Mouse (Mus musculus): ENCODE data around the gene Top3a. TPM values are rescaled to one million over a fixed set of nuclear protein-coding genes. Genes with fewer than 3 reads are reported as not detected.

Gene Top3a
- total RNA-seq, 2 experiments from 2014 or later: 5.0 to 6.1 TPM

- Histone ChIP-seq H3K4me3 (peak overlapping the region; percentile 87), H3K27ac (peak overlapping the region; percentile 82; the same call in 1 of the 2 replicates)
- TF ChIP-seq CTCF (IDR thresholded peaks at IDR 0.05): no peak
- intact Hi-C loops (cut with DNase I): loop anchor here (2.0 kb wide), 1 partner anchor 28 kb away; no protein-coding TSS in a partner anchor
- peak in 1 of 2 experiments; percentile 12 for DNase-seq (ENCODE audit: extremely low spot score in 1 of 2, low spot score in 2 of 2)
Observed at GRCm38 (mm10) chr11:60729217-60729641, 47.9 kb downstream of the Top3a start.

- Histone ChIP-seq H3K27ac (peak within 1 kb of the TSS; percentile 82), H3K4me3 (peak within 1 kb of the TSS; percentile 87)
- intact Hi-C loops (cut with DNase I): loop anchor here (2.0 kb wide), 1 partner anchor 28 kb away; no protein-coding TSS in a partner anchor
- peak; percentile 92 to 94 for DNase-seq (ENCODE audit: extremely low spot score in 1 of 2, low spot score in 2 of 2)
- TF ChIP-seq CTCF (IDR thresholded peaks at IDR 0.05): no peak
Observed at GRCm38 (mm10) chr11:60728260-60728761, 48.9 kb downstream of the Top3a start, which contains the start of gene Mief2. Gene Mief2, plus strand, starts transcription at chr11:60728398.

GRCm38 (mm10) chr11:60727392-60728140 lies 49.6 kb downstream of the Top3a start:
- intact Hi-C loops (cut with DNase I): loop anchor here (2.0 kb wide), 1 partner anchor 27 kb away; no protein-coding TSS in a partner anchor
- peak overlapping the region; percentile 87 for H3K4me3 ChIP-seq
- TF ChIP-seq CTCF (IDR thresholded peaks at IDR 0.05): no peak
- peak overlapping the region; percentile 82 for H3K27ac ChIP-seq
- peak in 1 of 2 experiments; percentile 17 for DNase-seq (ENCODE audit: extremely low spot score in 1 of 2, low spot score in 2 of 2)

GRCm38 (mm10) chr11:60726601-60727391 lies 50.4 kb downstream of the Top3a start, which contains the start of gene Flii:
Gene Flii, minus strand, starts transcription at chr11:60727263.
- peak; percentile 70 for TF ChIP-seq CTCF (IDR thresholded peaks at IDR 0.05)
- H3K27ac ChIP-seq: peak within 1 kb of the TSS; percentile 82
- H3K4me3 ChIP-seq: peak within 1 kb of the TSS; percentile 87
- intact Hi-C loops (cut with DNase I): no loop called here
- DNase-seq (ENCODE audit: extremely low spot score in 1 of 2, low spot score in 2 of 2): peak; percentile 78 to 84

GRCm38 (mm10) chr11:60719263-60719662 lies 57.9 kb downstream of the Top3a start:
- TF ChIP-seq CTCF (IDR thresholded peaks at IDR 0.05): no peak
- DNase-seq (ENCODE audit: extremely low spot score in 1 of 2, low spot score in 2 of 2): no peak
- Histone ChIP-seq H3K4me3 (no peak overlapping the region), H3K27ac (no peak overlapping the region)
- intact Hi-C loops (cut with DNase I): no loop called here

- Histone ChIP-seq H3K4me3 (no peak overlapping the region), H3K27ac (no peak overlapping the region)
- TF ChIP-seq CTCF (IDR thresholded peaks at IDR 0.05): no peak
- no peak for DNase-seq (ENCODE audit: extremely low spot score in 1 of 2, low spot score in 2 of 2)
- intact Hi-C loops (cut with DNase I): no loop called here
Observed at GRCm38 (mm10) chr11:60715833-60716232, 61.3 kb downstream of the Top3a start.

- intact Hi-C loops (cut with DNase I): no loop called here
- no peak overlapping the region for H3K27ac ChIP-seq
- no peak overlapping the region for H3K4me3 ChIP-seq
- DNase-seq (ENCODE audit: extremely low spot score in 1 of 2, low spot score in 2 of 2): no peak
- no peak for TF ChIP-seq CTCF (IDR thresholded peaks at IDR 0.05)
Observed at GRCm38 (mm10) chr11:60712639-60713255, 64.4 kb downstream of the Top3a start.

GRCm38 (mm10) chr11:60712040-60712439 lies 65.1 kb downstream of the Top3a start:
- no peak for DNase-seq (ENCODE audit: extremely low spot score in 1 of 2, low spot score in 2 of 2)
- Histone ChIP-seq H3K4me3 (no peak overlapping the region), H3K27ac (no peak overlapping the region)
- no peak for TF ChIP-seq CTCF (IDR thresholded peaks at IDR 0.05)
- intact Hi-C loops (cut with DNase I): no loop called here

- intact Hi-C loops (cut with DNase I): no loop called here
- H3K4me3 ChIP-seq: no peak overlapping the region
- DNase-seq (ENCODE audit: extremely low spot score in 1 of 2, low spot score in 2 of 2): no peak
- H3K27ac ChIP-seq: no peak overlapping the region
- no peak for TF ChIP-seq CTCF (IDR thresholded peaks at IDR 0.05)
Observed at GRCm38 (mm10) chr11:60711218-60711617, 65.9 kb downstream of the Top3a start.

GRCm38 (mm10) chr11:60709481-60710465 lies 67.4 kb downstream of the Top3a start:
- peak in 1 of 2 experiments; percentile 8 for DNase-seq (ENCODE audit: extremely low spot score in 1 of 2, low spot score in 2 of 2)
- no peak for TF ChIP-seq CTCF (IDR thresholded peaks at IDR 0.05)
- H3K4me3 ChIP-seq: no peak overlapping the region
- H3K27ac ChIP-seq: no peak overlapping the region
- intact Hi-C loops (cut with DNase I): no loop called here
